Mouse (Mus musculus) naive thymus-derived CD4-positive, alpha-beta T cell, adult 2 months (primary cell): Measurements from ENCODE around the gene Pole2.
"Not testable (repeated sequence)": the region's sequence is repeated elsewhere in the genome, so short reads cannot be mapped to it uniquely, and the experiment has no call there.

Experiments
- DNase-seq: peaks from one replicate; pipeline ENCODE4 v3.0.0-alpha.2; 2011; ENCODE audit warnings: low read depth

Pole2 gene

GRCm38 (mm10) chr12:69179371-69179770, 48.6 kb downstream of the Pole2 start:
- no peak for DNase-seq

- no peak for DNase-seq
Observed at GRCm38 (mm10) chr12:69177526-69177925, 50.5 kb downstream of the Pole2 start.

- DNase-seq = no peak
Observed at GRCm38 (mm10) chr12:69175975-69176374, 52.0 kb downstream of the Pole2 start.

GRCm38 (mm10) chr12:69171307-69171706, 56.7 kb downstream of the Pole2 start:
- no peak for DNase-seq

GRCm38 (mm10) chr12:69168461-69169106, 59.4 kb downstream of the Pole2 start, which contains the start of gene Lrr1:
TSS of gene Lrr1 (plus strand) at chr12:69168814.
- DNase-seq = peak; percentile 94

- DNase-seq = no peak
Observed at GRCm38 (mm10) chr12:69167656-69168460, 60.1 kb downstream of the Pole2 start.

- not testable (repeated sequence) for DNase-seq
Observed at GRCm38 (mm10) chr12:69166861-69167581, 61.0 kb downstream of the Pole2 start.

GRCm38 (mm10) chr12:69164904-69165303, 63.1 kb downstream of the Pole2 start:
- DNase-seq = peak; percentile 64

GRCm38 (mm10) chr12:69163586-69163985, 64.4 kb downstream of the Pole2 start:
- DNase-seq = not testable (repeated sequence)

GRCm38 (mm10) chr12:69160677-69161076, 67.3 kb downstream of the Pole2 start:
- DNase-seq = not testable (repeated sequence)

GRCm38 (mm10) chr12:69159578-69159940, 68.4 kb downstream of the Pole2 start:
- peak; percentile 97 for DNase-seq

- peak; percentile 100 for DNase-seq
Observed at GRCm38 (mm10) chr12:69158765-69159577, 69.0 kb downstream of the Pole2 start, which contains the start of gene Rps29. TSS of gene Rps29 (minus strand) at chr12:69159186.

- DNase-seq = no peak
Observed at GRCm38 (mm10) chr12:69158366-69158764, 69.6 kb downstream of the Pole2 start.

- DNase-seq = no peak
Observed at GRCm38 (mm10) chr12:69157107-69157506, 70.9 kb downstream of the Pole2 start.

- DNase-seq = no peak
Observed at GRCm38 (mm10) chr12:69156436-69156835, 71.6 kb downstream of the Pole2 start.

GRCm38 (mm10) chr12:69155923-69156322, 72.1 kb downstream of the Pole2 start:
- no peak for DNase-seq
